Mouse (Mus musculus) CH12.LX (cell line): ENCODE data around the gene Hist1h2be. TPM values are rescaled to one million over a fixed set of nuclear protein-coding genes. Genes with fewer than 3 reads are reported as not detected.

Experiments used
- DNase-seq: peaks from one replicate; pipeline ENCODE4 v3.0.0-alpha.2; 2013; ENCODE audit errors: extremely low read depth
- H3K27ac ChIP-seq: 2 replicates; pipeline ENCODE4 v1.5.1; 2012; ENCODE audit warnings: low read depth, mild to moderate bottlenecking, control low read depth, moderate library complexity; ENCODE audit not compliant: insufficient read depth
- H3K27me3 ChIP-seq: replicated peaks from 2 replicates; pipeline ENCODE3; 2012; ENCODE audit warnings: inconsistent platforms
- H3K36me3 ChIP-seq, 2 experiments: replicated peaks in 1 of 2; 2 replicates each; pipeline versions ENCODE3 to v1.6.1; 2012; ENCODE audit warnings: inconsistent platforms in 1 of 2, low read length in 1 of 2, mild to moderate bottlenecking in 1 of 2, mixed read lengths in 1 of 2, moderate library complexity in 1 of 2; ENCODE audit not compliant: control insufficient read depth in 1 of 2, insufficient read depth in 1 of 2
- H3K4me1 ChIP-seq, 2 experiments: 2 replicates each; pipeline ENCODE4 v1.6.1; 2012; ENCODE audit warnings: inconsistent platforms in 1 of 2, moderate library complexity in 1 of 2; ENCODE audit not compliant: insufficient read depth in 2 of 2, control insufficient read depth in 1 of 2
- H3K4me2 ChIP-seq: 2 replicates; pipeline ENCODE4 v1.6.1; 2012; ENCODE audit warnings: low read depth, mild to moderate bottlenecking, control low read depth; ENCODE audit not compliant: poor library complexity, insufficient read depth, severe bottlenecking
- H3K4me3 ChIP-seq, 3 experiments: fragments of 150-350 bp in 1 of 3; sonication (generic) in 1 of 3; replicated peaks in 1 of 3; 2 replicates each; pipeline versions ENCODE3 to v1.5.1; 2011 to 2012; ENCODE audit warnings: low read depth in 2 of 3, low read length in 2 of 3, mild to moderate bottlenecking in 2 of 3, moderate library complexity in 2 of 3, control low read depth in 1 of 3, improper control_type of control experiment in 1 of 3, inconsistent platforms in 1 of 3, mixed read lengths in 1 of 3; ENCODE audit not compliant: poor library complexity in 1 of 3
- H3K79me2 ChIP-seq: replicated peaks from 2 replicates; pipeline ENCODE4 v1.6.1; 2012; ENCODE audit warnings: mild to moderate bottlenecking, moderate library complexity; ENCODE audit not compliant: control insufficient read depth, poor library complexity, insufficient read depth, severe bottlenecking; ENCODE audit errors: extremely low read depth
- H3K9ac ChIP-seq: 2 replicates; pipeline ENCODE4 v1.6.1; 2012; ENCODE audit warnings: low read depth, mild to moderate bottlenecking, control low read depth, moderate library complexity; ENCODE audit not compliant: insufficient read depth
- H3K9me3 ChIP-seq: replicated peaks from 2 replicates; pipeline ENCODE3; 2012; ENCODE audit warnings: low read length, inconsistent platforms, mixed read lengths
- CHD1 ChIP-seq: IDR thresholded peaks from 2 replicates; pipeline ENCODE4 v1.6.1; 2012; ENCODE audit warnings: low read depth, low read length, improper control_type of control experiment, inconsistent platforms
- CHD2 ChIP-seq: IDR thresholded peaks from 2 replicates; pipeline ENCODE4 v1.6.1; 2011; ENCODE audit warnings: low read length, improper control_type of control experiment
- E2F4 ChIP-seq: IDR thresholded peaks from 2 replicates; pipeline ENCODE4 v1.6.1; 2011; ENCODE audit warnings: low read depth, low read length, improper control_type of control experiment; ENCODE audit not compliant: insufficient replicate concordance
- ELF1 ChIP-seq: IDR thresholded peaks from 2 replicates; pipeline ENCODE4 v1.6.1; 2014; ENCODE audit warnings: low read depth, mild to moderate bottlenecking, inconsistent platforms, low read length, improper control_type of control experiment
- EP300 ChIP-seq: IDR thresholded peaks from 2 replicates; pipeline ENCODE4 v1.6.1; 2011; ENCODE audit warnings: low read length, improper control_type of control experiment
- HCFC1 ChIP-seq: IDR thresholded peaks from 2 replicates; pipeline ENCODE4 v1.6.1; 2012; ENCODE audit warnings: low read depth, mild to moderate bottlenecking, inconsistent platforms, low read length, improper control_type of control experiment
- MAFK ChIP-seq: IDR thresholded peaks from 2 replicates; pipeline ENCODE4 v1.6.1; 2011; ENCODE audit warnings: low read length, improper control_type of control experiment; ENCODE audit not compliant: insufficient replicate concordance
- MAX ChIP-seq: IDR thresholded peaks from 2 replicates; pipeline ENCODE4 v1.6.1; 2011; ENCODE audit warnings: low read length, improper control_type of control experiment
- MXI1 ChIP-seq: IDR thresholded peaks from 2 replicates; pipeline ENCODE4 v1.6.1; 2011; ENCODE audit warnings: mild to moderate bottlenecking, low read depth, low read length, improper control_type of control experiment
- NELFE ChIP-seq: IDR thresholded peaks from 2 replicates; pipeline ENCODE4 v1.6.1; 2011; ENCODE audit warnings: low read depth, low read length, improper control_type of control experiment
- RCOR1 ChIP-seq: conservative IDR thresholded peaks from 2 replicates; pipeline ENCODE4 v1.6.1; 2012; ENCODE audit warnings: low read depth, mild to moderate bottlenecking, inconsistent platforms, low read length, improper control_type of control experiment
- SIN3A ChIP-seq: IDR thresholded peaks from 2 replicates; pipeline ENCODE4 v1.6.1; 2012; ENCODE audit warnings: low read length, improper control_type of control experiment, inconsistent platforms
- TBP ChIP-seq: conservative IDR thresholded peaks from 2 replicates; pipeline ENCODE4 v1.6.1; 2011; ENCODE audit warnings: low read depth, low read length, improper control_type of control experiment
- TCF12 ChIP-seq: IDR thresholded peaks from 2 replicates; pipeline ENCODE4 v1.6.1; 2014; ENCODE audit warnings: low read depth, mild to moderate bottlenecking, inconsistent platforms, low read length, improper control_type of control experiment
- ZNF384 ChIP-seq: IDR thresholded peaks from 2 replicates; pipeline ENCODE4 v1.6.1; 2012; ENCODE audit warnings: low read depth, low read length, improper control_type of control experiment, inconsistent platforms
- dilution Hi-C: fragments of 300-500 bp; cut with MboI; formaldehyde crosslinking; loops from 2 replicates; pipeline ENCODE4 v1.14.3; 2020; ENCODE audit warnings: low sequenced_read_pairs; ENCODE audit not compliant: extremely low pct_unique_long_range_greater_than_20kb, extremely low pct_ligation_motif_present
- in situ Hi-C: fragments of 300-500 bp; cut with MboI; formaldehyde crosslinking; loops from 3 replicates; pipeline ENCODE4 v1.14.3; 2019; ENCODE audit warnings: low sequenced_read_pairs, low pct_ligation_motif_present, low pct_unique_long_range_greater_than_20kb, mixed read lengths
- polyA plus RNA-seq: library from polyadenylated mRNA; unstranded; fragments of >175 nt; gene quantifications from 2 replicates; pipeline ENCODE4 v1.2.1, GENCODE M21; 2012; ENCODE audit warnings: low read depth; ENCODE audit not compliant: insufficient read length
- total RNA-seq, 2 experiments: library from RNA; depleted of rRNA; stranded (reverse); fragments of 300-350 nt in 1 of 2; fragments of >200 nt in 1 of 2; gene quantifications; 2 replicates each; pipeline ENCODE4 v1.2.3; 2012 to 2014

Gene Hist1h2be
- total and polyA plus RNA-seq, 3 experiments: 0.70 to 282 (median 4.7) TPM

DNA sequence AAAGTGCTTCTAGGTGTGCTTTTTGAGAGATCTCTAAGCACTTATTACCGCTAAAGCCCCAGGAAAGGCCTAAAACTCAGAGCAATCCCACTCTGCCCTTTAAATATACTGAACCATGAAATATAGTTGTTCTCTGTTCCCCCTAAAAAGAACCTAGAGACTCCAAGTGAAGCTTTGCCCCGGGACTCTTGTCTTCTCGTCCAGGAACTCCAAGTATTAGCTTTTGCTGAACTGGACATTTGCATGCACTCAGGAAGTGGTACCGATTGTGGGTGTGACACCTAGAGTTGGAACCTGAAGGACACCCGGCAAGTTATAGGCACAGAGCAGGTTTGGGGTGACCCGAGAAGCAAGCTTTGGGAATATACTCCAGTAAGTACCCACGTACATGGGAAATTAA is 29.7 kb downstream of the Hist1h2be start:
- Histone ChIP-seq H3K4me3 (no peak overlapping the region), H3K4me2 (peak overlapping the region; percentile 51), H3K27me3 (no peaks in the 10 kb centered on the region), H3K9me3 (no peaks in the 10 kb centered on the region), H3K79me2 (no peaks in the 10 kb centered on the region), H3K36me3 (no peaks in the 10 kb centered on the region), H3K27ac (no peak overlapping the region), H3K4me1 (peaks cover 0 to 45% of the 10 kb centered on the region in 2 experiments; a peak in 3 of 4 replicates), H3K9ac (peak overlapping the region; percentile 40; the same call in 1 of the 2 replicates)
- no peak for DNase-seq
- in situ Hi-C loops (loop anchor here (5.0 kb wide), 1 partner anchor 159 kb away; no protein-coding TSS in a partner anchor), dilution Hi-C loops (no loop called here)
- TF ChIP-seq MAFK (peak; percentile 34; the same call in 1 of the 2 replicates), NELFE (peak; percentile 51; the same call in 1 of the 2 replicates), ELF1 (peak; percentile 76), ZNF384 (no peak), CHD1 (no peak), EP300 (peak; percentile 38; the same call in 1 of the 2 replicates), SIN3A (peak; percentile 35; the same call in 1 of the 2 replicates), TBP (0 out of 2 replicates have a peak, but pooled peaks have one; percentile 23), HCFC1 (peak; percentile 33; the same call in 1 of the 2 replicates), MAX (no peak; the same call in 1 of the 2 replicates), E2F4 (0 out of 2 replicates have a peak, but pooled peaks have one; percentile 60), RCOR1 (0 out of 2 replicates have a peak, but pooled peaks have one; percentile 32), TCF12 (peak; percentile 46; the same call in 1 of the 2 replicates)

GRCm38 (mm10) chr13:23586940-23587225 is 34.0 kb downstream of the Hist1h2be start:
- H3K4me2 ChIP-seq: peak overlapping the region; percentile 97
- no peaks in the 10 kb centered on the region for H3K79me2 ChIP-seq
- DNase-seq: peak; percentile 42
- H3K9me3 ChIP-seq: no peaks in the 10 kb centered on the region
- peak overlapping the region; percentile 94 for H3K9ac ChIP-seq
- no peaks in the 10 kb centered on the region for H3K36me3 ChIP-seq
- no peak for TF ChIP-seq MXI1
- TF ChIP-seq CHD2: peak; percentile 81
- H3K27ac ChIP-seq: peak overlapping the region; percentile 74; the same call in 1 of the 2 replicates
- dilution Hi-C loops: no loop called here
- no peaks in the 10 kb centered on the region for H3K27me3 ChIP-seq
- in situ Hi-C loops: no loop called here
- no peak overlapping the region for H3K4me3 ChIP-seq
- peaks cover 3 to 51% of the 10 kb centered on the region in 2 experiments for H3K4me1 ChIP-seq
